Comparison of ENCODE assay signal across 7 mouse cellular contexts in genomic region chr14:47004161-47004560, GRCm38 (mm10).
A peak's percentile ranks its signal among the peaks of the same experiment; 100 is the strongest.
DNase-seq lines count a peak whose midpoint lies in the region; ATAC-seq and TF ChIP-seq lines count a peak whose summit lies in the region.

No protein-coding gene starts in this region.

- no peak overlapping the region for H3K4me3 ChIP-seq in kidney, adult 2 months (ENCODE audit: insufficient read depth, low read depth, low read length)
- H3K4me3 ChIP-seq in kidney, embryonic 15.5 days (replicated peaks): no peak overlapping the region

- H3K27me3 ChIP-seq in kidney, adult 2 months (replicated peaks; ENCODE audit: control insufficient read depth, insufficient read depth, low read length): no peaks in the 10 kb centered on the region
- H3K27me3 ChIP-seq in kidney, embryonic 15.5 days: no peaks in the 10 kb centered on the region

- 23% methylated on average over 3 of the region's 3 CpGs for WGBS in kidney, adult 2 months
- WGBS in kidney, embryonic 15.5 days: 24% methylated on average over 3 of the region's 3 CpGs

- TF ChIP-seq POLR2A in kidney, adult 2 months (IDR thresholded peaks at IDR 0.05; ENCODE audit: low read depth, low read length): no peak

- peak; percentile 26 for DNase-seq in kidney, adult 2 months
- peak; percentile 40 for DNase-seq in ES-CJ7 (ENCODE audit: low read depth, low spot score)
- peak; percentile 63 to 66 for DNase-seq in adrenal gland, postnatal 36 days
- DNase-seq in kidney, postnatal 10 days: peak; percentile 56

- H3K9ac ChIP-seq in kidney, embryonic 15.5 days: no peak overlapping the region

- H3K4me1 ChIP-seq in kidney, adult 2 months (ENCODE audit: control insufficient read depth, insufficient read depth, low read length): no peaks in the 10 kb centered on the region
- 0 out of 2 replicates have a peak, but pooled peaks cover 5% of the 10 kb centered on the region for H3K4me1 ChIP-seq in kidney, embryonic 15.5 days

- H3K4me2 ChIP-seq in kidney, embryonic 15.5 days: no peak overlapping the region

- no peak for ATAC-seq in kidney, embryonic 15.5 days (replicated peaks; ENCODE audit: low FRiP score)
- ATAC-seq in megakaryocyte-erythroid progenitor cell, adult 5-6 weeks (replicated peaks; ENCODE audit: low FRiP score, low TSS enrichment, poor library complexity, severe bottlenecking): no peak
- no peak for ATAC-seq in erythroblast, adult 5-6 weeks (replicated peaks; ENCODE audit: low FRiP score, poor library complexity, severe bottlenecking)

- H3K27ac ChIP-seq in kidney, adult 2 months (ENCODE audit: insufficient read depth, low read depth, low read length): no peak overlapping the region
- H3K27ac ChIP-seq in kidney, embryonic 15.5 days: no peak overlapping the region

- no peaks in the 10 kb centered on the region for H3K36me3 ChIP-seq in kidney, adult 2 months (ENCODE audit: control insufficient read depth, insufficient read depth, low read length)
- H3K36me3 ChIP-seq in kidney, embryonic 15.5 days: no peaks in the 10 kb centered on the region

- TF ChIP-seq CTCF in kidney, adult 2 months (conservative IDR thresholded peaks at IDR 0.05; ENCODE audit: insufficient read depth, insufficient read length, low read depth, low read length): peak; percentile 70

- H3K9me3 ChIP-seq in kidney, embryonic 15.5 days (replicated peaks): no peaks in the 10 kb centered on the region
